Mouse (Mus musculus): ENCODE results near the gene Acer2.

Acer2 gene

GRCm38 (mm10) chr4:86953519-86953918 is 79.3 kb downstream of the Acer2 start:
- DNase-seq (ENCODE audit: low spot score in 2 of 2): no peak

DNA sequence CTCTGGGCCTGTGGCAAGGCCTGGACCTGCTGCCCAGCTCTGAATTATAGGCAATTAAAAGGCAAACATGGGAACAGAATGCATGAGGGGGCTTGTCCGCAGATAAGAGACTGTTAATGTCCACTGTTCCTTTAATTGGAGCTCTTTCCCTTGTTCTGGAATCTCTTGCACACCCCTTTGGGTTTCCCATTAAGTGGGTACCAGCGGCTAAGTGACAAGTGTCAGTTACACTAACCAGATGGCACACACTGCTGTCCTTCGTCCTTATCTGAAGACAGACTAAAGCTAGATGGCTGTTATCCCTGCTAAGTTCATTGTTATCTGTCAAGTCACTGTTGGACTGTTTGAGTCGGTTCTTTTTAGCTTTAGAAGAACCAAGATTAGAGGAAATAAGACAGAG is 81.3 kb downstream of the Acer2 start:
- DNase-seq (ENCODE audit: low spot score in 2 of 2): no peak

- DNase-seq (ENCODE audit: low spot score in 2 of 2): peak in 1 of 2 experiments; percentile 43
Measured at GRCm38 (mm10) chr4:86957576-86958411, 83.6 kb downstream of the Acer2 start.

DNA sequence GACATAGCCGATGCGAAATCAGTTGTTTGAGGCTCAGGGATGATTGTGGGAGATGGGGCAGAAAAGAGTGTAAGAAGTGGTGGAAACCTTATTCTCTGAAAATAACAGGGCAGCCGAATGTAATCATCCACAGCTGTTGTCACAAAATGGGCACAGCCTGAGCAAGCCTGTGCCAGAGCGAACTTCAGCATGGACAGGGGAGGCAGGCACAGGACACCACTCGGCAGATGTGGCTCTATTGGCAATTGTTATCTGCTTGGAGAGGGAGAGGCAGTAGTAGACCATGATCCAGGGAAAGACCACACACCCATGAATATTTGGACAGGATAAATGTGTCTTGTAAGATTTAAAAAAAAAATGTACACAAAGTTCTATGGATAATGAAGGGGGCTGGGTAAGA is 103.1 kb downstream of the Acer2 start:
- no peak for DNase-seq (ENCODE audit: low spot score in 2 of 2)

Measured in spleen, postnatal 10 days (tissue).